18 mouse cellular contexts compared by ENCODE assay signal in the genomic region with DNA sequence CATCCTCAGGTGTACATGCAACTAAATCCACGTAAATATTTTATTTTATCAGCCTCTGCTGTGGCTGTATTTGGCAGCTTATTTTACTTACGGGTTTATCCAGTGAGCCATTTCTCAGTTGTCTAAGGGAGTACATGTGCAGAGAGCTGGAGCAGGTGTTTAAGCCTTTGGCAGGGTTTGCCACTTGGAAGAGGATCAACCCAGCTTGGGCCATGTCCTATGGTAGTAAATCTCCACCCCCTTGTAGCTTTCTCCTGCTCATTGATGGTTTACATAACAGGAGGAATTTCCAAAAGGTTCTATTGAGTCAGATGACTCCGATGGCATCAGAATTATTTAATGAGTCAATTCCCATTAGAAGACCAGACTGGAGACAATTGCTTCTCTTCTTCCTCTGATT. TPM values are rescaled to one million over a fixed set of nuclear protein-coding genes. Genes with fewer than 3 reads are reported as not detected.
"Had no signal": no experiment of that assay in that cellular context is flagged by ENCODE, and none has a peak within 500 bp of the region (broad histone marks: within the 10 kb centered on the region; RNA-seq: fewer than 3 reads in every experiment).

No protein-coding gene starts in this region.

- H3K9me3 ChIP-seq: kidney, embryonic 15.5 days; limb, embryonic 15.5 days; midbrain, embryonic 13.5 days had no signal

- H3K4me1 ChIP-seq: kidney, embryonic 15.5 days; limb, embryonic 15.5 days; midbrain, embryonic 13.5 days had no signal

- ATAC-seq: midbrain, embryonic 13.5 days had no signal

- H3K27ac ChIP-seq: kidney, embryonic 15.5 days; limb, embryonic 15.5 days; liver, embryonic 14.5 days; midbrain, embryonic 13.5 days had no signal

- H3K27me3 ChIP-seq: kidney, embryonic 15.5 days; limb, embryonic 15.5 days; midbrain, embryonic 13.5 days had no signal

- H3K4me3 ChIP-seq: kidney, embryonic 15.5 days; limb, embryonic 15.5 days; midbrain, embryonic 13.5 days had no signal

- H3K9ac ChIP-seq: kidney, embryonic 15.5 days; limb, embryonic 15.5 days; liver, embryonic 14.5 days; midbrain, embryonic 13.5 days had no signal

- H3K36me3 ChIP-seq: kidney, embryonic 15.5 days; limb, embryonic 15.5 days; midbrain, embryonic 13.5 days had no signal

- H3K4me2 ChIP-seq: kidney, embryonic 15.5 days; limb, embryonic 15.5 days; midbrain, embryonic 13.5 days had no signal

- DNase-seq: kidney, postnatal 14 days; lung, adult 18-20 months; lung, postnatal 36 days; retina, postnatal 1 day; thymus, postnatal 36 days had no signal

RNA-seq across cellular contexts. Expression of a gene that starts 37.8 kb away (rescaled TPM):
- total RNA-seq: layer of hippocampus, adult 8-10 months; left cerebral cortex, adult 18-20 months; left cerebral cortex, postnatal 10 days; megakaryocyte progenitor cell, adult 5-6 weeks had no signal
- polyA plus RNA-seq: kidney, embryonic 15.5 days; large intestine, adult 2 months; limb, embryonic 11.5 days; limb, embryonic 15.5 days; liver, embryonic 14.5 days; lung, embryonic 16.5 days; midbrain, embryonic 13.5 days; neural tube, embryonic 11.5 days; stomach, embryonic 16.5 days had no signal
